Mouse (Mus musculus): ENCODE data around the gene Scoc. TPM values are rescaled to one million over a fixed set of nuclear protein-coding genes. Genes with fewer than 3 reads are reported as not detected.

The Scoc gene
- total and polyA plus RNA-seq, 3 experiments = 14.7 to 29.5 TPM; not detected in 1

DNA sequence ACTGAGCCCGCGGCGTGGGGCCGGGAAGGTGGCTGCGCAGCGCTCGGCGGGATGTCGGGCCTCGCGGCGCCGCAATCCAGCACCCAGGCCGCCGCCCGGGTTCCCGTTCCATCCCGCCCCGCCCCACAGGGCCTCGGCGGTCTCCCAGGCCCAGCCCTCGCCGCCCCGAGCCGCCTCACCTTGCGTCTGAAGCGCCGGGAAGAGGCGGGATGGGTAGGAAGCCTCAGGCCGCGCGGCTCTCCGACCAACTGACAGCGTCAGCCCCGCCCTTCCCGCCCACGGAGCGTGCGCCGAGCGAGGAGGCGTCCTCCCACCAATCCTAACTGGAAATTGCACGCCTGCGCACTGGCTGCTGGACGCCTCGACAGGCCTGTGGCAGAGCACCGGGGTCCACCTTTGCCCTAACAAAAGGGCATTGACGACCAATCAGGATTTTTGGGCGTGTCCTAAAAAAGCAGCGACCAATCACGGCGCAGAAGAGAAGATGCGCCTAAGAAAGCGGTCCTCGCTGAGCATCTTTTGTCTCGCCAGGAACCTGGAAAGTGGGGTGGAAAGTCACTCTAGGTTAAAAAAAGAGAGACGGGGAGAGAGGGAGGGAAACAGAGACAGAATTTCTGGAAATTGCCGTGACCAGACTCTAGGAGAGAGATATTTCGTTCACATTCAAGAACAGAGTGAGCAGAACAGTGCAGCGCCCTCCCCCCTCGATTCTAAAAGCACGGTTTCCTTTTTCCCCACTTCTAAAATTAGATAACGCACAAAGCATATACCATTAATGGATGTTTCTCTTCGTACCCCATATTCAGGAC is 15.7 kb downstream of the Scoc start (continued):
- TF ChIP-seq EP300 (IDR thresholded peaks at IDR 0.05; ENCODE audit: low read depth in 1 of 2, low read length in 2 of 2) (peak in 1 of 2 experiments; percentile 10; a peak in 1 of 4 replicates), ZMIZ1 (IDR thresholded peaks at IDR 0.05; ENCODE audit: low read depth, low read length) (peak; percentile 76), CHD1 (IDR thresholded peaks at IDR 0.05; ENCODE audit: low read depth, low read length) (no peak), ZNF384 (IDR thresholded peaks at IDR 0.05; ENCODE audit: low read depth, low read length) (no peak), MAX (IDR thresholded peaks at IDR 0.05; ENCODE audit: low read length) (peak; percentile 56; the same call in 1 of the 2 replicates), NRF1 (IDR thresholded peaks at IDR 0.05; ENCODE audit: insufficient read depth, low read depth, low read length, poor library complexity, severe bottlenecking) (peak; percentile 91), ELF1 (IDR thresholded peaks at IDR 0.05; ENCODE audit: low read depth, low read length) (no peak), HCFC1 (IDR thresholded peaks at IDR 0.05; ENCODE audit: low read depth, low read length) (peak; percentile 80), ZC3H11A (IDR thresholded peaks at IDR 0.05; ENCODE audit: low read depth, low read length) (no peak), KAT2A (conservative IDR thresholded peaks at IDR 0.05; ENCODE audit: low read depth, low read length) (peak; percentile 54; the same call in 1 of the 2 replicates), TCF12 (IDR thresholded peaks at IDR 0.05; ENCODE audit: low read depth, low read length) (peak; percentile 4; the same call in 1 of the 2 replicates)

DNA sequence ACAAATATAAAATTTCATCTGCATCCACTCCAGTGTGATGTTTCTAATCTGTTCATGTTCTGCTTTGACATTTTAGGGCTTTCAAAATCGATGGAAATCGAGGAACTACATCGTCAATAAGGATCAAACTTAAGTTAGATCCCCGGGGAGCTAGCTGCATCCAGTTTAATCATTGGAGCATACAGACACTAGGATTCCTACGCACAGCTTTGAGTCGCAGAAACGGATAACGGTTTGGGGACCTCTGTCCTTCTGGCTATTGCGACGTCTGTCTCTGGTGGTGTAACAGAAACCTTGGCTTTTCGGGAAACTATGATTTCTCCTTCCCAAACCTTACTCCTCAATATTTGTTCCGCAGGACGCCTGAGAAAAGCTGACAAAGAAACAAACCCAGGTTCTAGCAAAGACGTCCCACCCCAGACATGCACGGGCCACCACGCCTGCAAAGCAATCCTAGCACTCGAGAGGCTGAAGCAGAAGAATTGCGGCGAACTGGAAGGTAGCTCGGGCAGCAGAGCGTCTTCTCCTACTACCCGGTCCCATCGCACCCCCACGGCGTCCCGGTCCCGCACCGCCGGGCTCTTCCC is 16.4 kb downstream of the Scoc start:
- H3K27ac ChIP-seq (ENCODE audit: control insufficient read depth, low read depth, low read length) = peak overlapping the region; percentile 47
- H3K4me1 ChIP-seq (ENCODE audit: control insufficient read depth in 1 of 2, insufficient read depth in 2 of 2, low read length in 2 of 2) = peaks cover 3 to 8% of the 10 kb centered on the region in 2 experiments
- H3K4me3 ChIP-seq (ENCODE audit: control insufficient read depth in 1 of 2, insufficient read depth in 1 of 2, low read depth in 2 of 2, low read length in 2 of 2) = peak overlapping the region; percentile 76 to 93
- peak; percentile 61 for DNase-seq (ENCODE audit: low read depth, low spot score)
- peaks cover 20% of the 10 kb centered on the region for H3K79me2 ChIP-seq (ENCODE audit: control insufficient read depth, insufficient read depth, low read length, poor library complexity)
- H3K9ac ChIP-seq (ENCODE audit: control insufficient read depth, low read depth, low read length, poor library complexity, severe bottlenecking) = peak overlapping the region; percentile 87
- H3K9me3 ChIP-seq (replicated peaks; ENCODE audit: insufficient read depth, low read length) = no peaks in the 10 kb centered on the region
- H3K27me3 ChIP-seq (ENCODE audit: control insufficient read depth in 1 of 2, insufficient read depth in 2 of 2, low read length in 2 of 2) = no peaks in the 10 kb centered on the region
- TF ChIP-seq TAL1 (IDR thresholded peaks at IDR 0.05; ENCODE audit: low read length) = no peak
- TF ChIP-seq UBTF (IDR thresholded peaks at IDR 0.05; ENCODE audit: borderline replicate concordance, insufficient read depth, low read depth, low read length) = no peak
- no peak for TF ChIP-seq BHLHE40 (IDR thresholded peaks at IDR 0.05; ENCODE audit: borderline replicate concordance, low read depth, low read length)
- no peak for TF ChIP-seq ZMIZ1 (IDR thresholded peaks at IDR 0.05; ENCODE audit: low read depth, low read length)
- no peak for TF ChIP-seq POLR2AphosphoS2 (IDR thresholded peaks at IDR 0.05; ENCODE audit: low read length)
- no peak for TF ChIP-seq ELF1 (IDR thresholded peaks at IDR 0.05; ENCODE audit: low read depth, low read length)
- no peak for TF ChIP-seq RAD21 (IDR thresholded peaks at IDR 0.05; ENCODE audit: low read depth, low read length)
- no peak for TF ChIP-seq MYC (IDR thresholded peaks at IDR 0.05; ENCODE audit: low read depth, low read length)
- no peak for TF ChIP-seq POLR2A (IDR thresholded peaks at IDR 0.05; ENCODE audit: control insufficient read depth in 1 of 2, insufficient read depth in 1 of 2, low read depth in 1 of 2, low read length in 2 of 2, poor library complexity in 1 of 2)
- no peak for TF ChIP-seq EP300 (IDR thresholded peaks at IDR 0.05; ENCODE audit: low read depth in 1 of 2, low read length in 2 of 2)
- peaks cover 3 to 13% of the 10 kb centered on the region in 2 experiments for H3K36me3 ChIP-seq (ENCODE audit: control insufficient read depth in 1 of 2, insufficient read depth in 2 of 2, low read length in 2 of 2)

Data from MEL (cell line).